Mouse (Mus musculus) thymus, postnatal 36 days (tissue): ENCODE measurements around the gene Gm38431.

Source experiments
- DNase-seq, 2 experiments: peaks; one replicate each; pipeline ENCODE4 v3.0.0; 2022; ENCODE audit warnings: mixed read lengths in 2 of 2

The Gm38431 gene

GRCm38 (mm10) chr9:21091707-21092320 is at the start of gene Gm38431, which contains the start of gene Raver1:
TSS of gene Gm38431 (minus strand) at chr9:21091997.
TSS of gene Raver1 (minus strand) at chr9:21092008.
- DNase-seq, result peak; percentile 96 to 98

DNA sequence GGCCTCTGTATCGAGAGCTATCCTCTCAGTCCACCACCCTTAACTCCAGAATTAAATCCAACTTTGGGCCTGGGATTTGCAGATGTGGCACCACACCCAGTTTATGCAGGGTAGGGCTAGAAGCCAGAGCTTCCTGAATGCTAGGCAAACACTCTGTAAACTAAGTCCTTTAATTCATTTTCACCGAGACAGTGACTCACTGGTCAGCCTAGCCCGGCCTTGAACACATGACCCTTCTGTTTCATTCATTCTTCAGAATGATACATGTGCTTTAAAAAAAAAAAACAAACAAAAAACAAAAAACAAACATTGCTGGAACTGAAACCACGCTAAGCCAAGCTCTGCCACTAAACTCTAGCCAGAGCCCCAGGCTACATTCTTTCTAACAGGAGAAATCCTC is 46.6 kb upstream of the Gm38431 start:
- DNase-seq, result no peak

GRCm38 (mm10) chr9:21137229-21137628 is 45.4 kb upstream of the Gm38431 start:
- DNase-seq, result peak; percentile 55 to 65

GRCm38 (mm10) chr9:21136401-21136800 is 44.6 kb upstream of the Gm38431 start:
- DNase-seq, result peak in 1 of 2 experiments; percentile 33

GRCm38 (mm10) chr9:21135941-21136381 is 44.2 kb upstream of the Gm38431 start:
- no peak for DNase-seq

- no peak for DNase-seq
Measured at GRCm38 (mm10) chr9:21135329-21135890, 43.6 kb upstream of the Gm38431 start.

DNA sequence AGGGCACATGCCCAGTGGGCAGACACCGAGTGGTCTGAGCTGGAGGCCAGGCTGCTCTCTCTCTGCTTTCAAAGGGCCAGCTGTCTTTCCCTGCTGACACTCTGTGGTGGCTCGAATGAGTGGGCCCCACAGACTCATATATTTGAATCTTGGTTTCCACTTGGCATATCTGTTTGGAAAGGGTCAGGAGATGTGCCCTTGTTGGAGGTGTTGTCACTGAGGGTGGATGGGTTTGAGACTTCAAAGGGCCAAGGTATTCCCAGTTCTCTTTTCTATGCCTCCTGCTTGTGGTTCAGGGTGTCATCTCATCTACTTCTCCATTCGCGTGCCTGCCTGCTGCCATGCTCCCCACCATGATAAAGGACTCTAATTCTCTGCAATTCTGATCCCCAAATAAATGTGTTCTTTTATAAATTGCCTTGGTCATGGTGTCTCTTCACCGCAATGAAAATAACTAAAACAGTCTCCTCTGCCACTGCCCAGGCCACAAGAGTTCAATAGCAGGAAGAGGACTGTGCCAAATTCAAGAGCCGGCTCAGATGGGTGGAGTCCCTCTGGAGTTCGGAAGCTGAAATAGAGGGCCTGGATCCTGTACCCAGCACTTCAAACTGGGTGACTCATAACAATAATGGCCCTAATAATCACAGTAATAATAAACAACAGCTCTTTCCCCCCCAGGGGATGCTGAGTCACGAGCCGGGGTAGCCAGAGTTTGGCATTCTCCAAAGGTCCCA is 43.0 kb upstream of the Gm38431 start:
- no peak for DNase-seq

DNA sequence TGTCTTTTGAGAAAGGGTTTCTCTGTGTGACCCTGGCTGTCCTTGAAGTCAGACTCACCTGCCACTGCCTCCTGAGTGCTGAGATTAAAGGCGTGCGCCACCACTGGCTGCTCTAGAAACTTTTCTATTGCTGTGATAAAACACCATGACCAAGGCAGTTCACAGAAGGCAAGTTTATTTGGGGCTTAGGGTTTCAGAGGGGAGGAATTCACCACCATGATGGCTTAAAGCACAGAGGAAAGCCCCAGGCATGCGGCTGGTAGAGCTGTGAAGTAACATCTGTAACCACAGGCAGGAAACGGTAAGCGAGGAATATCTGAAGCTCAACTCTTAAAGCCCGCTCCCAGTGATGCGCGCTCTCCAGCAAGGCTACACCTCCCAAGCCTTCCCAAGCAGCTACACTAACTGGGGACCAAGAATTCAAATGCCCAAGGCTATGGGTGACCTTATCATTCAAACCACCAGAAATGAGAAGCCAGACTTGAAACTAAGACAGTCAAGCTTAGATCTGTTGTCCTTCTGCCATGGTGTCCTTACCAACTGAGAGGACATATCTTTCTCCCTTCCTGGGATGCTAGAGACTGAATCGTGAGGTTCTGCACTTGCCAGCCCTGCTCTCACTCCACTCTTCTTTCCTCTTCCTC is 41.4 kb upstream of the Gm38431 start:
- peak; percentile 44 to 58 for DNase-seq

DNA sequence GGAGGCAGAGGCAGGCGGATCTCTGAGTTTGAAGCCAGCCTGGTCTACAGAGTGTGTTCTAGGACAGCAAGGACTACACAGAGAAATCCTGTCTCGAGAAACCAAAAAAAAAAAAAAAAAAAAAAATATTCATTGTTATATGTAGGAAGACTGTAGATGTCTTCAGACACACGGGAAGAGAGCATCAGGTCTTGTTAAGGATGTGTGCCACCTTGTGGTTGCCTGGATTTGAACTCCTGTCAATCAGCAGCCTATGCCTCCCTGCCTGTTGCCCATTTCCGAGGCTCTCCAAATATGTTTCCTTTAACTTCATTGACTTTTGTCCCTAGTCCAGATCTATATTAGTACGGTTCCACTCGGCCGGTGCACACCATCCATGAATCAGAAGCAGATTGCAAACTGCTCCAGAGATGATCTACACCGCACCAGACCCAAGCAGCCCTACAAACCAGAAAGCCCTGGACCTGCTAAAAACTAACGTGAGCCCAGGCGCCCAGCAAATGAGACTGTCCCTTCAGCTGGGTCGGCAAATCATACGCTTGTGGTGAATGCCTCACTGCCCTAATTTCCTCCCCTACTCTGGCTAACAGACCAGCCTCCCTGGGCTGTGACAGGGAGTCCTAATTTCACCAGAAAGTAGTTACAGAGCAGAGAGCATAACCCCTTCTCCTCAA is 40.4 kb upstream of the Gm38431 start:
- DNase-seq, result no peak

GRCm38 (mm10) chr9:21131059-21131956 is 39.5 kb upstream of the Gm38431 start, which contains the start of gene Tyk2:
TSS of gene Tyk2 (minus strand) at chr9:21131243.
- DNase-seq, result peak; percentile 86 to 92

GRCm38 (mm10) chr9:21126259-21126627 is 34.4 kb upstream of the Gm38431 start:
- no peak for DNase-seq

- DNase-seq, result no peak
Measured at GRCm38 (mm10) chr9:21125502-21126258, 33.9 kb upstream of the Gm38431 start.

- no peak for DNase-seq
Measured at GRCm38 (mm10) chr9:21124837-21125236, 33.0 kb upstream of the Gm38431 start.

DNA sequence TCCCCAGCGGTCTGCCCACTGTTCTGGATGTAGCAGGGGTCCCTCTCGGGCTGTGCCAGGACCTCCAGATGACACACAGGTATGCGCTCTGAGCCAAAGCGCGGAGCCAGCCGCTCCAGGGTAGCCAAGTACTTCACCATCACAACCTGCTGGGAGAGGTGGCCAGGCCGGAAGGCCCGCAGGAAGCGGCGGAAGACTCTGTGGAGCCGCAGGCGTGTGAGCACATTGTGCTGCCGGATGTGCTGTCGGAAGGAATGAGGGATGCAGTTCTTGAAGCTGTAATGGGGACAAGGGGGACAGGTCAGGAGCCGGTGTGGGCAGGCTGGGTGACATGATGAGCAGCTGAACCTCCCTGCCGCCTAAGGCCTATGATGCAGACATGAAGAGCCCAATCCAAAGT is 29.7 kb upstream of the Gm38431 start:
- no peak for DNase-seq

DNA sequence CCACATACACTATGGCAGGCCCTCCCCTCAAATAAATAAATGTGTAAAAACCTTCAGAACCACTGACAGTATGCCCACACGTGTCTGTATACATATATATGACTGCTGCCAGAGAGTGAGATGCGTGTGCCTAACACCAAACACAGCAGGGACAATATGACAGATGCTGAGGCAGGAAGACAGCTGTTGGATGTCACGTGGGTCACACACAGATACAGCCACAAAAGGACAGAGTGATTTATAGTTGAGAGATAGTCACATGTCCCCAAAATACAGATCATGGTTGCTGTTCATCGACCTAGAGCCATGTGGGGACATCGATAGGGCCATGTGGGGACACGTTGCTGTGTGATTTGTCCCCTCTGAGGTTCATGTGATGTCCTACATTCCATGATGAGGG is 25.3 kb upstream of the Gm38431 start:
- DNase-seq, result no peak

DNA sequence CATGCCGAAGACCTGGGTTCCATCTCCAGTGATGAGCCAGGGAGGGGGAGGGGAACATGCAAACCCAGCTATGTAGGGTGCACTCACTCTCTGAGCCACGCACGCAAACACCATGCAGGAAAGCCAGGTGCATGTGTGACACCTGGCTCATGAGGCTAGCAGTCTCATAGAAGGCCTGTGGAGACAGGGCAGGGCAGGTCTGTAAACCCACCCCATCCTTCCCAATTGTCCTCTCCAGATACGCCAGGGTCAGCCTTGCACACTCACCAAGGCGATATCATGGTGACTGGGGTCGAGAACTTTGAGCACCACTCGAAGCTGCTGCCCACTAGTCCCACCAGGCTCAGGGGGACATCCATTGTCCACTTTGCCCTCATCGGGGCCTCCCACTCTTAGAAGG is 23.3 kb upstream of the Gm38431 start:
- no peak for DNase-seq

- DNase-seq, result no peak
Measured at GRCm38 (mm10) chr9:21114190-21114589, 22.4 kb upstream of the Gm38431 start.

DNA sequence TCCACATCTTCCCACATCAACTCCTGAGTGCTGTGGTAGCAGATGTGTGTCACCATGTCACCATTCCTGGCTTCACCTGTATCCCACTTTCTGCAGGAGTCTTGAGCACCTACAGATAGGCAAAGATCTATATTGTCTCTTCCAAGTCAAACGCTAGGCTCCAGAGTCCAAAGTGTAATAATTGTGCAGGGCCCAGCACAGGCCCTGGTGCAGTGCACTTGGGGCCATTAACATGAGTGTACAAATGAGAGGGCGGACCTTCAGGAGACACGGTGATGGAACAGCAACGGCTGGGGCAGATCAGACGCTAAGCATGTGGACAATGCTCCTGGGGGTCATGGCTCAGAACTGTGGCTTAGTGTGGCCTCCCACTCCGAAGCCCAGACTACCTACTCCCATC is 22.0 kb upstream of the Gm38431 start:
- DNase-seq, result no peak

GRCm38 (mm10) chr9:21107607-21108237 is 15.9 kb upstream of the Gm38431 start:
- DNase-seq, result no peak

DNA sequence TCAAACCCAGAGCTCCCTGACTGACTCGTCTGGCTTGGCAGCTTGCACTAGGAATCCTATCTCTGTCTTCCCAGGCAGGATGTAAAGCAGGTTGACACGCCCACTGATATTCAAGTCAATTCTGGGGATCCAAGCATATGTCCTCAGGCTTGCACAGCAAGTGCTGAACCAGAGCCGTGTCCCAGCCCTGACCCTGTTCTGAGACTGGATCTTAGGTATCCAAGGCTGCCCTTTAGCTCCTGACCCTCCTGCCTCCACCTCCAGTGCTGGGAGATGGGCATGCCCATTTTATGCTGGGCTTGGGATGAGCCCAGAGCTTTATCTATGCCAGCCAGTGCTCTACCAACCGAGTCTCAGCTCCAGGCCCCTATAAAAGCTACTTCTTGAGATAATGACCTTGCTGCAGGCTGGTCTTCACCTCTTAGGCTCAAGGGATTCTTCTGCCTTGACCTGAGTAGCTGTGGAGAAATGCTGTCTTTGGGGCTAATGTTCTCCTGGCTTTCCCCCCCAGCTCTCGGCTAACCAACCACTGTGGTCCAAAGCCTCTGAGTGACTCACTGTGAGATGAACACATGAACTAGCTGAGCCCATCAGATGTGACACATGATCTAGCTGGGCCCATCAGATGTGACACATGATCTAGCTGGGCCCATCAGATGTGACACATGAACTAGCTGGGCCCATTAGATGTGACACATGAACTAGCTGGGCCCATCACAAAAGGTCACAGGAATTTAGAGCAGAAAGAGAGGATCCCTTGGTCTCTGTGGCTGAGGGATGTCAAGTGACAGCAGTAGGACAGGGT is 14.2 kb upstream of the Gm38431 start:
- no peak for DNase-seq
